Mouse (Mus musculus) forebrain, embryonic 15.5 days (tissue): Measurements from ENCODE around the gene B3gat1. TPM values are rescaled to one million over a fixed set of nuclear protein-coding genes. Genes with fewer than 3 reads are reported as not detected.
A peak's percentile ranks its signal among the peaks of the same experiment; 100 is the strongest.

Experiments used
- ATAC-seq: fragments of 200-750 bp; cut with Nextera tagmentation; replicated peaks from 2 replicates; pipeline ENCODE4 v1.8.0; 2017; ENCODE audit warnings: mild to moderate bottlenecking, moderate TSS enrichment, moderate library complexity
- H3K27ac ChIP-seq: fragments of 300-500 bp; sonication (generic); replicated peaks from 2 replicates; pipeline ENCODE4 v1.5.1; 2015; ENCODE audit warnings: mild to moderate bottlenecking, inconsistent platforms
- H3K27me3 ChIP-seq: fragments of 300-500 bp; sonication (generic); 2 replicates; pipeline ENCODE4 v1.6.1; 2015; ENCODE audit warnings: inconsistent platforms
- H3K36me3 ChIP-seq: fragments of 300-500 bp; sonication (generic); 2 replicates; pipeline ENCODE4 v1.6.1; 2015; ENCODE audit warnings: mild to moderate bottlenecking, inconsistent platforms
- H3K4me1 ChIP-seq: fragments of 300-500 bp; sonication (generic); 2 replicates; pipeline ENCODE4 v1.6.1; 2015; ENCODE audit warnings: inconsistent platforms
- H3K4me2 ChIP-seq: fragments of 300-500 bp; sonication (generic); replicated peaks from 2 replicates; pipeline ENCODE4 v1.6.1; 2015; ENCODE audit warnings: mild to moderate bottlenecking, inconsistent platforms
- H3K4me3 ChIP-seq: fragments of 300-500 bp; sonication (generic); 2 replicates; pipeline ENCODE4 v1.5.1; 2015; ENCODE audit warnings: mild to moderate bottlenecking, inconsistent platforms
- H3K9ac ChIP-seq: fragments of 300-500 bp; sonication (generic); replicated peaks from 2 replicates; pipeline ENCODE4 v1.6.1; 2015; ENCODE audit warnings: mild to moderate bottlenecking, inconsistent platforms
- H3K9me3 ChIP-seq: fragments of 300-500 bp; sonication (generic); 2 replicates; pipeline ENCODE4 v1.6.1; 2016; ENCODE audit warnings: inconsistent platforms
- WGBS: fragments of 180-500 bp; shearing (Covaris S2); methylation state at CpG from one replicate; pipeline ENCODE4 v1.1.7; 2015; ENCODE audit warnings: mixed read lengths; 5-methylcytosine and 5-hydroxymethylcytosine counted together
- polyA plus RNA-seq: library from polyadenylated mRNA; unstranded; fragments of >200 nt; fragmentation: Nextera tagmentation; extraction: Ambion mirVana; gene quantifications from 2 replicates; pipeline ENCODE4 v1.2.1, GENCODE M21; 2015

The B3gat1 gene
- polyA plus RNA-seq, result 33.7 and 37.2 TPM in 2 replicates

DNA sequence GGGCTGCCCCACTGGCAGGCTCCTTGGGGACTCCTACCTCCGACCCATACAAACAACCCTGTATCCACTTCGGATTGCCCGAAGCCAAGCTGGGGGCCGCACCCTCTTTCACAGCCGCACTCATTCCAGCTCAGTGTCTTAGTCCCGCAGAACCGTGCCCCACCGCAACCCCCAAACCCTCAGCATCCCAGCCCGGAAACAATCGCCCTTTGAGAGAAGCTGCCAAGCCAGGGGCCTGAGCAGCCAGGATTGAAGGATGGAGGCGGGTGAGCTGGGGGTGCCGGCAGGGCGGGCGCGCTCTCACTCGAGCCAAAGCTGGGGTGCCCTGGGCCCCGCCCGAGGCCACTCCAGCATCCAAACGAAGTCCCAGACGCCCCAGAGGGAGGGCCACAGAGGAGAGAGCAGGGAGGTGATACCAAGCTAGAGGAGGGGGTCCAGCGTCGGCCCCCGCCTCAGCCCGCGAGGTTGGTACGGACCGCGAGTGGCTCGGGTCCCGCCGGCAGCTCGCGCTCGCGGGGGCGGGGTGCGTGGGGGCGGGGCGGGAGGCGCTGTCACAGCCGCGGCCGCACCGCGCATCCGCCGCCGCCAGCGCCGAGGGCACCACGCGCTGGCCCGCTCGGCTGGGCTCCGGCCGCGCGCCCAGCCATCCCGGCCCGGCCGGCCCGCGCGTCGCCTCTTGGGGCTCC lies at the start of gene B3gat1:
Gene B3gat1 (plus strand): TSS at position 523 of the 686 bp plus-strand sequence.
- Histone ChIP-seq H3K27me3 (no peaks in the 10 kb centered on the region), H3K36me3 (no peaks in the 10 kb centered on the region), H3K4me2 (peak within 1 kb of the TSS; percentile 87), H3K27ac (peak within 1 kb of the TSS; percentile 84), H3K4me1 (peaks cover 48% of the 10 kb centered on the region), H3K9ac (peak within 1 kb of the TSS; percentile 94), H3K4me3 (peak within 1 kb of the TSS; percentile 96), H3K9me3 (no peaks in the 10 kb centered on the region)
- under 1% methylated on average over 64 of the region's 65 CpGs for WGBS
- ATAC-seq, result peak; percentile 88

DNA sequence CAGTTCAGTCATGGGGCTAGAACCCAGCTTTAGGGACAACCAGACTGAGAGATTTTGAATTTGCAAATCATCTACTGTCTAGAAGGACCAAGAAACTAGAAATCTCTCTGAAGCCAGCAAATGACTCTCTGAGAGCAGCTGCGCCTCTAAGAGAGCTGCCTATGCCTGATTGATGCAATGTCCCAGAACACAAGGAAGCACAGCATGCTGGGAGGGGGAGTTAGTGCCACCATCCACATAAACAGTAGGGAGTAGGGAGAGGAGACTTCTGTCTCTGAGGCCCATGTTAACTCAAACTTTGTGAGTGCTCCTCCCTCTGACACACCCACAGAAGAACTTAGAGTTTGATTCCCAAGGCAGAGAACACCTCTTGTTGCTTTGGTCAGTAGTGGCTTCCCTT lies 44.4 kb upstream of the B3gat1 start:
- no peak overlapping the region for H3K4me3 ChIP-seq
- no peaks in the 10 kb centered on the region for H3K27me3 ChIP-seq
- no peak overlapping the region for H3K4me2 ChIP-seq
- H3K27ac ChIP-seq, result no peak overlapping the region
- no peaks in the 10 kb centered on the region for H3K9me3 ChIP-seq
- no peaks in the 10 kb centered on the region for H3K36me3 ChIP-seq
- ATAC-seq, result no peak
- H3K9ac ChIP-seq, result no peak overlapping the region
- 89% methylated on average over 1 of the region's 1 CpGs for WGBS
- no peaks in the 10 kb centered on the region for H3K4me1 ChIP-seq

DNA sequence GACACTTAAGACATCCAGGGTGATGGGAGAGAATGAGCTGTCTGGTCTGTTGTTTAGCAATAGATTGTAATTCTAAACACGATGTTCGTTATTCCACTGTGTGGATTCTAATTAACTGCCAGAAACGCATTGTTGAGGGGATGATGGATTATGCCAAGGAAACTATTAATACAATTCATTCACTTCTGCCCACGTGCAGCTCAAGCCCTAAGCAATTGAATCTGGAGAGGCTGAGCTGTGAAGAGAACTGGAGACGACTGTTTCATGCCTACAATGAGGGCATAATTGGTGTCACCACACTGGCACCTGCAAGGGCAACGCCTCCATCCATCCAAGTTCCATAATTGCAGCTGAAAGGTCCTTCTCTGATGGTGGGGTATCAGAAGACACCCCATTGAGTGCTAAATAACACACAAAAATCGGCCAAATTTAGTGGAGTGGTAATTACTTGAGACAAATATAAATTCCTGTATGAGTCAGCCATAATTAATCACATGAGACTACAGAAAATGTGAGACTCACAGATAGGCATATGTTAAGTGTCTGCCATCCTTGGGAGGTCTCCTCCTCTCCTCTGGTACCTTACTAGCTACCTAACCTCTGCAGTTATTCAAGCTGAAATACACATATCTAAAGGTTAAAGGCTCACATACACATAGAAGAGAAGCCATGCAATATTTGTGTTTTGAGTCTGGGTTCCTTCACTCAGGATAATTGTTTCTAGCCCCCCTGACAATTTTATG lies 43.4 kb upstream of the B3gat1 start:
- WGBS, result 6% methylated on average over 7 of the region's 7 CpGs
- peak; percentile 82 for ATAC-seq
- Histone ChIP-seq H3K27ac (no peak overlapping the region; the same call in 1 of the 2 replicates), H3K27me3 (no peaks in the 10 kb centered on the region), H3K9me3 (no peaks in the 10 kb centered on the region), H3K9ac (no peak overlapping the region), H3K36me3 (no peaks in the 10 kb centered on the region), H3K4me1 (no peaks in the 10 kb centered on the region), H3K4me2 (no peak overlapping the region), H3K4me3 (no peak overlapping the region)

DNA sequence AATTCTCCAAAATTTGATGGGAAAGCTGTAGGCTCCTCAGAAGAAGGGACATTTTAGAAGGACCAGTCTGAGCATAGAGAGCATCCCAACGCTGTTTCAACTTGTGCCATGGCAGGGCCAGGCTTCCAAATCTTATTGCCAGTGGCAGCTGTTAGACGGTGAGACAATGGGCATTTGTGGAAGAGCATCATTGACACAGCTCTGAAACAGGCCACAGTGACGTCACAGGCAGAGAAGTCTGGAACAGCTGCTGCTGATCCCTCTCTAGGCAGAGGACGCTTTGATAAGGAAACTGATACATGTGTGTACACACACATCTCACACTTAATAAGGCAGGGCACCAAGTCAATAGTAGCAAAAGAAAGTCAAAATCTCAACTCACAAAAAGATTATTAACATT lies 40.9 kb upstream of the B3gat1 start:
- Histone ChIP-seq H3K36me3 (no peaks in the 10 kb centered on the region), H3K27me3 (no peaks in the 10 kb centered on the region), H3K4me1 (no peaks in the 10 kb centered on the region), H3K4me2 (no peak overlapping the region), H3K9me3 (no peaks in the 10 kb centered on the region), H3K9ac (no peak overlapping the region), H3K4me3 (no peak overlapping the region), H3K27ac (no peak overlapping the region)
- WGBS, result 72% methylated on average over 4 of the region's 4 CpGs
- ATAC-seq, result no peak

DNA sequence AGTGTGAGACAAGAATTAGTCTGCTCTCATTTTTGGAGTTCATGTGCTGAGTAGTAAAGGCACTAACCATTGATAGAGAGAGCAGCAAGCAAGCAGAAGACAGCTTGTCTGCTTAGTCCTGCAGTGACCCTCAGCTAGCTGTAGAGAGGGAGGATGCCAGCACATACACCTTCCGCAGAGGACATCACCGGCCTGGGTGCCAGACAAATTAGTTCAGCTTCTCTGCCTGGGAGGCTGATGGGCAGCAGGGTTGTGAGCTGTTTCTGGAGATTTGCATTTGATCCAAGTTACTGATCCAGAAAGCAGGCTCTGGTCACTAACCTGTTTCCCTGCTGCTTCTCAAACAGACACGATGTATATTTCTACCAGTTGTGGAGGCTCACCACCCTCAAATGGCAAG lies 38.9 kb upstream of the B3gat1 start:
- Histone ChIP-seq H3K27ac (no peak overlapping the region), H3K9ac (no peak overlapping the region)

DNA sequence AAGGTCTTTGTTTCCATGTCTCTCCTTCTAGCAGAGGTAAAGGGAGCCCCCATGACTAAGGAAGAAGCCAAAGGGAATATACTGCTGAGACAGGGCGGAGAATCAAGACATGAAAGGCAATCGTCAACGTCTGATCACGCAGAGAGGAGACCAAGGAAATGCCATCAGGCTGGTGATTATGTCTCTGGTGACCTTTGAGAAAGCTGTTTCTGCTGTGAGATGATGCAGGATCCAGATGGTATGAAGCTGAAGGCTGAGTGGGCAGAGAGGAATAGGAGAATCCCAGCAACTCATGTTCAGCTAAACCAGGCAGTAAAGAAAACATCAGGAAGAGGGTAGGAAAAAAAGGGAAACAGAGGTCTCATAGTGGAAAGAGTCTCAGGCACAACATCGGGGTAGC lies 38.4 kb upstream of the B3gat1 start:
- H3K27ac ChIP-seq, result no peak overlapping the region
- no peaks in the 10 kb centered on the region for H3K27me3 ChIP-seq
- H3K36me3 ChIP-seq, result no peaks in the 10 kb centered on the region
- no peaks in the 10 kb centered on the region for H3K4me1 ChIP-seq
- 83% methylated on average over 5 of the region's 5 CpGs for WGBS
- H3K9ac ChIP-seq, result no peak overlapping the region
- H3K9me3 ChIP-seq, result no peaks in the 10 kb centered on the region
- no peak overlapping the region for H3K4me3 ChIP-seq
- ATAC-seq, result no peak
- no peak overlapping the region for H3K4me2 ChIP-seq

More for the DNA sequence above, 38.9 kb upstream of the B3gat1 start:
- H3K9me3 ChIP-seq, result no peaks in the 10 kb centered on the region
- H3K4me2 ChIP-seq, result no peak overlapping the region
- H3K36me3 ChIP-seq, result no peaks in the 10 kb centered on the region
- no peak overlapping the region for H3K4me3 ChIP-seq
- H3K4me1 ChIP-seq, result no peaks in the 10 kb centered on the region
- 84% methylated on average over 3 of the region's 3 CpGs for WGBS
- no peak for ATAC-seq
- H3K27me3 ChIP-seq, result no peaks in the 10 kb centered on the region

DNA sequence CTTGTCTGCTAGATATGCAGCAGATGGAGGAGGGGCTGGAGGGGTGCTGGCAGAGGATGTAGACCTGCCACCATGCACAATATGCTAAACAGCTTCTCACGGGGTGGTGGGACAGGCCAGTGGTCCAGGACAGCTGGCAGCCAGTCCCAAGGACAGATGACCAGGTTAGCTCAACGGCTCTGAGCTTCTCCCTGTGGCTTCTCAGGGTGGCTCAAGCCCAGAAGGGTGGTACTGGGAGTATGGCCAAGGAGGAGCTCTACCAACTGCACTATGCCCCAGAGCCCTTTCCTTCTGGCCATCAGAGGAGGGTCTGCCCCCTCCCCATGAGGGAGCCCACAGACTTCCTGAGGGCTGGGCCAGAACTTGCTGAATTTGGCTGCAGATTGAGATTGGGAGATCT lies 35.2 kb upstream of the B3gat1 start:
- no peak overlapping the region for H3K4me3 ChIP-seq
- H3K9ac ChIP-seq, result no peak overlapping the region
- ATAC-seq, result no peak
- no peaks in the 10 kb centered on the region for H3K4me1 ChIP-seq
- no peaks in the 10 kb centered on the region for H3K27me3 ChIP-seq
- H3K4me2 ChIP-seq, result no peak overlapping the region
- no peak overlapping the region for H3K27ac ChIP-seq
- H3K36me3 ChIP-seq, result no peaks in the 10 kb centered on the region
- 71% methylated on average over 2 of the region's 2 CpGs for WGBS
- H3K9me3 ChIP-seq, result no peaks in the 10 kb centered on the region

DNA sequence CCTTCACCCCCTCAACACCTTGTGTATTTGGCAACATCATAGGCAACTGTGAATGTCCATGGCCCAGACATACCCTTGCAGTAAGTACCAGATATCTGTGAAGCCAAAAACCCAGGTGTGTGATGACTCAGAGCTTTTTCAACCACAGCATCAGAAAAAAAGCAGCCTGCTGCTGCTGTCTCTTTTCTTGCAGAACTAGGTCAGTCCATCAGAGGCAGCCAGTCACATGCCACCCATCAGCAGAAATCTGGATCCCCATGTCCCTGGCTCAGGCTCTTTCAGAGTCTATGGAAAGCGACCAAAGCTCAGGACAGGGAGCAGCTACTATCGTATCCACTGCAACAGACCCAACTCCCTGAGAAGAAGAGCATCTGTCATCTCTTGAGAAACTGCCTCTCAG lies 33.2 kb upstream of the B3gat1 start:
- no peak overlapping the region for H3K27ac ChIP-seq
- H3K36me3 ChIP-seq, result no peaks in the 10 kb centered on the region
- H3K4me2 ChIP-seq, result no peak overlapping the region
- WGBS, result 91% methylated on average over 2 of the region's 2 CpGs
- H3K9ac ChIP-seq, result no peak overlapping the region
- no peaks in the 10 kb centered on the region for H3K9me3 ChIP-seq
- ATAC-seq, result no peak
- H3K4me3 ChIP-seq, result no peak overlapping the region
- H3K4me1 ChIP-seq, result no peaks in the 10 kb centered on the region
- no peaks in the 10 kb centered on the region for H3K27me3 ChIP-seq

DNA sequence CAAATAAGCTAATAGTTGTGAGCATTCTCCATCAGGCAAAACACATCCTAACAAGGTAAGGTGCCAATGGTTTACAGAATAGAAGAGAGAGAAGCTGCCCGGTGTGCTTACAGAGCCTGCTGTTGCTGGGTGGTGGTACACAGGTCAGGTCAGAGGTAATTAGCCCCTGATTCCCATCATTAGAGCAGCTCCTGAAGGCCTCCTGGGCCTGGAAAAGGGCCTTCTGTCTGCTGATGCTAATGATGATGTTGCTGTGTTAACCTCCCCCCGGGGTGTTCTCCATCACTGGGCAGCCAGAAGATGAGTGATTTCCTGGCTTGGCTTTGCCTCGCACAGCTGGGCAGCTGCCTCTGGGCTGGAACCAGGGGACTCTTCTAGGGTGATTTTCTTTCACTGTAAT lies 15.1 kb upstream of the B3gat1 start:
- ATAC-seq, result no peak
- no peak overlapping the region for H3K4me2 ChIP-seq
- no peaks in the 10 kb centered on the region for H3K27me3 ChIP-seq
- 30% methylated on average over 3 of the region's 3 CpGs for WGBS
- no peaks in the 10 kb centered on the region for H3K9me3 ChIP-seq
- H3K4me1 ChIP-seq, result no peaks in the 10 kb centered on the region
- no peaks in the 10 kb centered on the region for H3K36me3 ChIP-seq
- no peak overlapping the region for H3K9ac ChIP-seq
- H3K4me3 ChIP-seq, result no peak overlapping the region
- no peak overlapping the region for H3K27ac ChIP-seq

DNA sequence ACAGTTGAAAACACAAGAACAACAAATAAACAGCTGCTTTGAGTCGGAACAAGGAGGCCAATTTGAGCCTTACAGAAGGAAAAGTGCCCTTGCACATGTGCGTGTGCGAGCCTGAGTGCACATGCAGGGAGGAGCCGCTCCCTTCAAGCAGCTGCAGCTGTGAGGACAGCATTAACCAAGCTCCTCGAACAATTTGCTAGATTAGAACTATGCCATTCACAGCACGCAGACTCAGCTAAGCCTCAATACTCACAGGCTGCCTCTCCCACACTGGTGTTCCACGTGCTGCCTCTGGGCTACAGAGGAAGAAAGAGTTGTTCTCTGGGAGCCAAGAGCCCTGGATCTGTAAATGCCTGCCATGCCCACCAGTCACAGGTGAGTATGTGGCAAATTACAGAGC lies 11.8 kb upstream of the B3gat1 start:
- H3K9me3 ChIP-seq, result no peaks in the 10 kb centered on the region
- ATAC-seq, result peak; percentile 88
- no peak overlapping the region for H3K27ac ChIP-seq
- WGBS, result 35% methylated on average over 7 of the region's 7 CpGs
- H3K9ac ChIP-seq, result no peak overlapping the region
- H3K36me3 ChIP-seq, result no peaks in the 10 kb centered on the region
- no peak overlapping the region for H3K4me2 ChIP-seq
- H3K4me1 ChIP-seq, result no peaks in the 10 kb centered on the region
- H3K27me3 ChIP-seq, result no peaks in the 10 kb centered on the region
- H3K4me3 ChIP-seq, result no peak overlapping the region

DNA sequence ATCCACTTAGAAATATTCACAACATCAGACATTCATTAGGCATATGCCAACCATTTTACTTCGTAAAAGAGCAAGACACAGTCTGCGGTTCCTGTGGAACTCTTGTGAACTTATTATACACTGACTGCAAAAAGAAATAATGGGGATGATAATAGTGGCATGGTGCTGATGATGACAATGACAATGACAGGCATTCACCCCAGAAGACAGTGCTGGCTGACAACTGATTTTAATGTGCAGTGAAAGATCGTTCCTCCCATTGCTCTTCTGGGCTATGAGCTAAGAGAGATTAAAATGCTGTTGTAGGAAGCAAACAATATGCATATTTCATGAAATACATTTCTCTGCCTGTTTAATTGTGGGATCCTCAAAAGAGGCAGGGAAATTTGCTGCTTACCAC lies 7.8 kb upstream of the B3gat1 start:
- Histone ChIP-seq H3K9ac (no peak overlapping the region), H3K27me3 (no peaks in the 10 kb centered on the region), H3K27ac (no peak overlapping the region), H3K4me1 (no peaks in the 10 kb centered on the region), H3K9me3 (no peaks in the 10 kb centered on the region), H3K4me3 (no peak overlapping the region), H3K36me3 (no peaks in the 10 kb centered on the region), H3K4me2 (no peak overlapping the region)
- no peak for ATAC-seq
- 58% methylated on average over 3 of the region's 3 CpGs for WGBS

DNA sequence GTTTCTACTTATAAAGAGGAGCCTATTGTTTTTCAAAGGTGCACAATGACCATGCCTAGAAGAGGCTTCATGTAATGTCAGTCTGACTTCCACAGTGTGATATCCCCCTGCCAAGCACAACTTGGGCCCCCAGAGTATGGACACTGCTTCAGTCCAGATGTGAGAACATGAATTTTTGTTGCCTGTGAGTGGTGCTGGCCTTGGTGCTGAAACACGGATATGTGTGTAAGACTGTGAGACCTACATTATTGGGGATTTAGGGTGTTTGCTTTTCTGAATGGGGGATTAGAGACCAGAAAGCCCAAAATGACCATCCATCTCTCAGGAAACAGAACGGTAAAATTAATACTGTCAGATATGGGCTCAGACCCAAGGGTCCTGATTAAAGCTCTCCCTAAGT lies 6.1 kb upstream of the B3gat1 start:
- WGBS, result 63% methylated on average over 2 of the region's 2 CpGs
- no peak for ATAC-seq
- Histone ChIP-seq H3K4me2 (no peak overlapping the region), H3K9ac (no peak overlapping the region), H3K36me3 (no peaks in the 10 kb centered on the region), H3K27ac (no peak overlapping the region), H3K4me3 (no peak overlapping the region), H3K27me3 (no peaks in the 10 kb centered on the region), H3K9me3 (no peaks in the 10 kb centered on the region), H3K4me1 (no peaks in the 10 kb centered on the region)
